Mouse (Mus musculus) C2C12 (cell line): Measurements from ENCODE around the gene Lyrm2. TPM values are rescaled to one million over a fixed set of nuclear protein-coding genes. Genes with fewer than 3 reads are reported as not detected.

Experiments used
- H3K27me3 ChIP-seq: one replicate; pipeline ENCODE4 v1.6.1; 2011; ENCODE audit not compliant: control insufficient read depth, insufficient read depth, insufficient read length
- H3K36me3 ChIP-seq: one replicate; pipeline ENCODE4 v1.6.1; 2011; ENCODE audit not compliant: control insufficient read depth, insufficient read depth
- H3K4me3 ChIP-seq: one replicate; pipeline ENCODE4 v1.5.1; 2011; ENCODE audit warnings: mild to moderate bottlenecking, control low read depth; ENCODE audit not compliant: poor library complexity, insufficient read depth, severe bottlenecking
- H3K79me2 ChIP-seq: one replicate; pipeline ENCODE4 v1.6.1; 2011; ENCODE audit not compliant: control insufficient read depth, insufficient read depth
- H3K79me3 ChIP-seq: one replicate; pipeline ENCODE4 v1.6.1; 2011; ENCODE audit warnings: low read depth, control low read depth
- H3ac ChIP-seq: one replicate; pipeline ENCODE3; 2011; ENCODE audit warnings: low read depth; ENCODE audit not compliant: control insufficient read depth, insufficient read length
- CEBPB ChIP-seq: IDR thresholded peaks from one replicate; pipeline ENCODE4 v1.6.1; 2011; ENCODE audit warnings: low read depth, mild to moderate bottlenecking, control low read depth, moderate library complexity
- CTCF ChIP-seq: IDR thresholded peaks from one replicate; pipeline ENCODE4 v1.5.1; 2011; ENCODE audit not compliant: control insufficient read depth, insufficient read depth, insufficient read length
- FOSL1 ChIP-seq: IDR thresholded peaks from one replicate; pipeline ENCODE4 v1.8.0; 2011; ENCODE audit warnings: mild to moderate bottlenecking, low read length; ENCODE audit not compliant: poor library complexity, insufficient read depth, severe bottlenecking
- MAX ChIP-seq: IDR thresholded peaks from one replicate; pipeline ENCODE4 v1.6.1; 2011; ENCODE audit warnings: mild to moderate bottlenecking, control low read depth
- MYOD1 ChIP-seq: IDR thresholded peaks from one replicate; pipeline ENCODE4 v1.6.1; 2011; ENCODE audit warnings: low read depth; ENCODE audit not compliant: control insufficient read depth, insufficient read length
- MYOG ChIP-seq: IDR thresholded peaks from one replicate; pipeline ENCODE4 v1.6.1; 2011; ENCODE audit not compliant: control insufficient read depth, insufficient read length; ENCODE audit errors: extremely low read depth
- USF1 ChIP-seq: IDR thresholded peaks from one replicate; pipeline ENCODE4 v1.6.1; 2011; ENCODE audit warnings: low read depth, mild to moderate bottlenecking, control low read depth, moderate library complexity
- polyA plus RNA-seq: library from polyadenylated mRNA; unstranded; fragments of >200 nt; fragmentation: generic; extraction: Trizol; gene quantifications from one replicate; pipeline ENCODE4 v1.2.1, GENCODE M21; 2012; ENCODE audit warnings: missing spikeins

Lyrm2 gene
- polyA plus RNA-seq, 1 experiment, result 27.0 TPM

DNA sequence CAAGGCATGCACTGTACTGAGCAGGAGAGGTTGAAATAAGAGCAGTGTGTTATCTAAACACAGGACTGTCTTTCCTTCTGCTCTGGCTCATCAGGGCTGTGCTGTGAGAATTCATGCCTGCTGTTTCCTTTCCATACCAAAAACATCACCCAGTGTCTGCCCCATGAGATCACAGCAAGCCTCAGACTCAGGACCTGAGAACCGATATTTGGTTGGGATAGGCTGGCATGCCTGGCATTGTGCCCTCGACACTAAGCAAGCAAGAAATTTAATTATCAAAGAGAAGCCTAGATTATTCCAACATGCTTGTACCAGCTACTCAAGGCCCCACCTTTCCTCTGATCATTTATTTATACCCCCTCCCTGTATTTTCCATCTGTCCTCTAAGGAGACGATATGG lies 34.5 kb downstream of the Lyrm2 start:
- TF ChIP-seq USF1 (no peak), CTCF (no peak), MYOD1 (no peak), CEBPB (no peak)
- no peaks in the 10 kb centered on the region for H3K79me2 ChIP-seq
- no peak overlapping the region for H3ac ChIP-seq
- no peaks in the 10 kb centered on the region for H3K27me3 ChIP-seq
- H3K4me3 ChIP-seq, result no peak overlapping the region
- H3K79me3 ChIP-seq, result no peaks in the 10 kb centered on the region
- H3K36me3 ChIP-seq, result no peaks in the 10 kb centered on the region

DNA sequence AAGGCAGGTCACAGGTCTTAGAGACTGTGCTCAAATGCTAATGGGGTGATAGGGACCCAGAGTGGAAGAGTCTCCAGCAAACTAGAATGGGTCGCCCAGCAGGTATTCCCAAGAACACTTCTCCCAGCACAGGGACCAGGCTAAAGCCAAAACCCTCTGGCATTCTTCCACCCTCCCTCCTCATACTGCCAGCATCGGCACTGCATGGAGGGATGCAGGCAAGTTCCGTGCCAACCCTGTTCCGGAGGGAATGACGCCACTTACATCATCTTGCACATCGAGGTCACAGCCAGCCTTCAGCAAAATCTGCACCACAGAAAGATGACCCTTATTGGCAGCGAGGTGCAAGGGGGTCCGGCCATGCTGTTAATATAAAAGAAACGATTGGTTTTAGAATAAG lies 36.0 kb downstream of the Lyrm2 start:
- no peaks in the 10 kb centered on the region for H3K79me3 ChIP-seq
- H3K27me3 ChIP-seq, result no peaks in the 10 kb centered on the region
- H3K4me3 ChIP-seq, result no peak overlapping the region
- H3ac ChIP-seq, result no peak overlapping the region
- H3K79me2 ChIP-seq, result no peaks in the 10 kb centered on the region
- no peaks in the 10 kb centered on the region for H3K36me3 ChIP-seq
- no peak for TF ChIP-seq MYOG
- TF ChIP-seq MAX, result no peak
- no peak for TF ChIP-seq USF1
- TF ChIP-seq CTCF, result no peak
- no peak for TF ChIP-seq FOSL1
- TF ChIP-seq MYOD1, result no peak
- no peak for TF ChIP-seq CEBPB

DNA sequence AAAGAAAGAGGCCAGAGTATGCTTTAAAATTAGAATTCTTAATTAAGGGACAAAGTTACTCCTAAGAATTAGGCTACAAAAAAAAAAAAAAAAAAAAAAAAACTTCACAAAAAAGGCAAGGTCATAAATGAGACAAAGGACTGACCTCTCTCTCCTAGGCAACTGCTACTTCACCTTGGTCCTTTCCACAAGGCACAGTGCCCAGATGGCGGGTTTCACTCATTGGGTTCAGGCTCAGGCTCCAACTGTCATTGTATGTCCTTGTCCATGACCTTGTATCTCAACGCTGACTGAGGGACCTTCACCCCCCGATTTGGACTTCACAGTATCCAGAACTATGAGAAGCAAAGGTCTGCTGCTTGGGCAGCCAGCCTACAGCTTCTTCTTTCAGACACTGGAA lies 38.3 kb downstream of the Lyrm2 start:
- Histone ChIP-seq H3K4me3 (no peak overlapping the region), H3ac (no peak overlapping the region), H3K36me3 (no peaks in the 10 kb centered on the region), H3K27me3 (no peaks in the 10 kb centered on the region), H3K79me2 (no peaks in the 10 kb centered on the region), H3K79me3 (no peaks in the 10 kb centered on the region)
- TF ChIP-seq MYOD1 (no peak), MYOG (no peak), USF1 (no peak), CEBPB (no peak), FOSL1 (no peak)

Other genes starting within 250 kb of the Lyrm2 start
- gene Gja10, start 197.5 kb upstream of the Lyrm2 start, polyA plus RNA-seq, result not detected
- gene Casp8ap2, start 184.8 kb upstream of the Lyrm2 start, polyA plus RNA-seq, result 2.9 TPM
- 15.1 TPM for gene Mdn1, start 143.1 kb upstream of the Lyrm2 start, polyA plus RNA-seq
- gene Ankrd6, start 150.6 kb downstream of the Lyrm2 start, polyA plus RNA-seq, result 0.63 TPM
- gene Rragd, start 182.8 kb downstream of the Lyrm2 start, polyA plus RNA-seq, result 4.9 TPM
- 42.7 TPM for gene Ube2j1, start 231.2 kb downstream of the Lyrm2 start, polyA plus RNA-seq